Mouse (Mus musculus) intestine, embryonic 14.5 days (tissue): ENCODE results near the gene Ivns1abp. TPM values are rescaled to one million over a fixed set of nuclear protein-coding genes. Genes with fewer than 3 reads are reported as not detected.

Experiments used
- polyA plus RNA-seq: library from polyadenylated mRNA; unstranded; fragments of >200 nt; fragmentation: Nextera tagmentation; extraction: Ambion mirVana; gene quantifications from 2 replicates; pipeline ENCODE4 v1.2.1, GENCODE M21; 2014

Ivns1abp gene
- polyA plus RNA-seq, 1 experiment from 2014 or later = 298 TPM

Other genes starting within 250 kb of the Ivns1abp start
- gene Gm47985, start 161.9 kb upstream of the Ivns1abp start, polyA plus RNA-seq = 0.16 TPM in 1 of 2 replicates, not detected in the other
- 0.32 TPM in 1 of 2 replicates, not detected in the other for gene Gm8947, start 152.1 kb upstream of the Ivns1abp start, polyA plus RNA-seq
- gene Gm47995, start 146.0 kb upstream of the Ivns1abp start, polyA plus RNA-seq = 0.23 TPM in 1 of 2 replicates, not detected in the other
- 0.30 TPM in 1 of 2 replicates, not detected in the other for gene 3110040M04Rik, start 140.4 kb upstream of the Ivns1abp start, polyA plus RNA-seq
- not detected in 2 replicates for gene Gm47996, start 134.3 kb upstream of the Ivns1abp start, polyA plus RNA-seq
- gene Swt1, start 84.0 kb downstream of the Ivns1abp start, polyA plus RNA-seq = 24.4 and 26.8 TPM in 2 replicates
- gene Trmt1l, start 84.1 kb downstream of the Ivns1abp start, polyA plus RNA-seq = 38.7 and 40.5 TPM in 2 replicates
- gene Rnf2, start 156.5 kb downstream of the Ivns1abp start, polyA plus RNA-seq = 68.4 and 85.0 TPM in 2 replicates
- gene Fam129a, start 226.7 kb downstream of the Ivns1abp start, polyA plus RNA-seq = 4.3 and 5.2 TPM in 2 replicates